Mouse (Mus musculus) liver, embryonic 13.5 days (tissue): ENCODE results near the gene Pak4. TPM values are rescaled to one million over a fixed set of nuclear protein-coding genes. Genes with fewer than 3 reads are reported as not detected.
A peak's percentile ranks its signal among the peaks of the same experiment; 100 is the strongest.
"Not testable (repeated sequence)": the region's sequence is repeated elsewhere in the genome, so short reads cannot be mapped to it uniquely, and the experiment has no call there.

ENCODE experiments used
- ATAC-seq: fragments of 200-750 bp; cut with Nextera tagmentation; 2 replicates; pipeline ENCODE4 v1.8.0; 2017; ENCODE audit warnings: low read depth, mild to moderate bottlenecking, moderate number of reproducible peaks, moderate library complexity
- DNase-seq: peaks from one replicate; pipeline ENCODE4 v3.0.0; 2022
- H3K27ac ChIP-seq: fragments of 300-500 bp; sonication (generic); 2 replicates; pipeline ENCODE4 v1.5.1; 2015; ENCODE audit warnings: moderate library complexity, mild to moderate bottlenecking, inconsistent platforms
- H3K27me3 ChIP-seq: fragments of 300-500 bp; sonication (generic); 2 replicates; pipeline ENCODE4 v1.6.1; 2015; ENCODE audit warnings: mild to moderate bottlenecking, inconsistent platforms
- H3K36me3 ChIP-seq: fragments of 300-500 bp; sonication (generic); 2 replicates; pipeline ENCODE4 v1.6.1; 2015; ENCODE audit warnings: mild to moderate bottlenecking, inconsistent platforms
- H3K4me1 ChIP-seq: fragments of 300-500 bp; sonication (generic); replicated peaks from 2 replicates; pipeline ENCODE4 v1.6.1; 2015; ENCODE audit warnings: inconsistent platforms
- H3K4me2 ChIP-seq: fragments of 300-500 bp; sonication (generic); 2 replicates; pipeline ENCODE4 v1.6.1; 2015; ENCODE audit warnings: inconsistent platforms, mild to moderate bottlenecking, moderate library complexity
- H3K4me3 ChIP-seq: fragments of 300-500 bp; sonication (generic); replicated peaks from 2 replicates; pipeline ENCODE4 v1.5.1; 2015; ENCODE audit warnings: mild to moderate bottlenecking, inconsistent platforms
- H3K9ac ChIP-seq: fragments of 300-500 bp; sonication (generic); 2 replicates; pipeline ENCODE4 v1.6.1; 2015; ENCODE audit warnings: mild to moderate bottlenecking, inconsistent platforms
- H3K9me3 ChIP-seq: fragments of 300-500 bp; sonication (generic); replicated peaks from 2 replicates; pipeline ENCODE4 v1.6.1; 2016; ENCODE audit warnings: inconsistent platforms
- WGBS: fragments of 180-500 bp; shearing (Covaris S2); methylation state at CpG from one replicate; pipeline ENCODE4 v1.1.7; 2015; ENCODE audit not compliant: insufficient replicate concordance; 5-methylcytosine and 5-hydroxymethylcytosine counted together
- polyA plus RNA-seq: library from polyadenylated mRNA; unstranded; fragments of >200 nt; fragmentation: Nextera tagmentation; extraction: Ambion mirVana; gene quantifications from 2 replicates; pipeline ENCODE4 v1.2.1, GENCODE M21; 2015

Pak4 gene
- polyA plus RNA-seq, 1 experiment from 2014 or later = 16.2 TPM

DNA sequence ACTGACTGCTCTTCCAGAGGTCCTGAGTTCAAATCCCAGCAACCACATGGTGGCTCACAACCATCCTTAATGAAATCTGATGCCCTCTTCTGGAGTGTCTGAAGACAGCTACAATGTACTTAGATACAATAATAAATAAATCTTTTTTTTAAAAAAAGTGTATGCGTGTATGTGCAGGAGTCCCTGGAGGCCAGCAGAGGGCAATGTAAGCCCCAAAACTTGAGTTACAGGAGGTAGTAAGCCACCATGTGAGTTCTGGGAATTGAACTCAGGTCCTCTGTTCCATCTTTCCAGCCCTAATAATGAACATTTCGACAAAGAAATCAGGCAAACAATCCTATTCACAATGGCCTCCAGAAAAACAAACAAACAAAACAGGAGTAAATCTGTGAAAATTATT is 5.8 kb upstream of the Pak4 start:
- H3K9ac ChIP-seq, H3K27me3 ChIP-seq, DNase-seq, ATAC-seq, H3K27ac ChIP-seq, H3K4me2 ChIP-seq, H3K9me3 ChIP-seq, H3K36me3 ChIP-seq, H3K4me3 ChIP-seq: not testable (repeated sequence)
- H3K4me1 ChIP-seq = peaks cover 14% of the 10 kb centered on the region
- 70% methylated on average over 2 of the region's 2 CpGs for WGBS

DNA sequence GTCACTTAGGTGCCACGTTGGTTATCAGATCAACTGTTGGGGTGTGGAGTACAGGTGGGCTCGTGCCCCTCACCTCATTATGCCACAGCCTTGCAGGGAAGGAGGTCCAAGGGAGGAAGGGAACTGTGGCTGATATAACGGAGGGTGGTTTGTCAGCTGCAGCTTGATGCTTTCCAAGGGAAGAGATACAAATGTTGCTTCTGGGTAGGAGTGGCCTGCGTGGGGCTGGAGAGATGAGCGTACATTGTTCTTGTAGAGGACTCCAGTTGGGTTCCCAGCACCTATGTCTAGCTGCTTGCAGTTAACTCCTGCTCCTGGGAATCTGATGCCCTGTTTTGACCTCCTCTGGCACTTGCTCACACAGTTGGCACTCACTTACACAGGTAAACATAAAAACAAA is 5.2 kb upstream of the Pak4 start:
- WGBS = 54% methylated on average over 5 of the region's 5 CpGs
- Histone ChIP-seq H3K36me3 (no peaks in the 10 kb centered on the region), H3K27ac (no peak overlapping the region), H3K4me3 (no peak overlapping the region), H3K9me3 (no peaks in the 10 kb centered on the region), H3K4me2 (no peak overlapping the region), H3K4me1 (peaks cover 20% of the 10 kb centered on the region), H3K9ac (no peak overlapping the region), H3K27me3 (no peaks in the 10 kb centered on the region)
- ATAC-seq (no peak), DNase-seq (no peak)

DNA sequence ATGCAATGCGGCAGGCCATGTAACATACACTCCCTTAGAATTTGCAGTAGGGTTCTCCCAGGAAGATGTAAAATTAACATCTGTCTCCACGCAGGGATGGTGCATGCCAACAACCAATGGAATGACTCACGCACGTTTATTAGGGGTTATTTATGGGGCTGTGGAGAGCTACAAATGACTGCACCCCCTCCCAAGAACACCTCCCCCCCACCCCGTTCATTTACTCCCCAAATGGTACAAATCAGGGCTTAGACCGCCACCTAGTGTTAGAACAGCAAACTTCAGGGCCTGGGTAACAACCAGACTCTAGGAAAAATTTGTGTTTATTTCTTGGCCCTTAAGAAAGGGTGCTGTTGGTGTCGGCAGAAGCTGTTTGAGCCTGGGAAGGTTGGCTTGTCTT is 3.7 kb upstream of the Pak4 start:
- Histone ChIP-seq H3K27me3 (no peaks in the 10 kb centered on the region), H3K4me3 (no peak overlapping the region), H3K9me3 (no peaks in the 10 kb centered on the region), H3K4me1 (peaks cover 29% of the 10 kb centered on the region), H3K9ac (no peak overlapping the region), H3K4me2 (no peak overlapping the region), H3K36me3 (no peaks in the 10 kb centered on the region), H3K27ac (no peak overlapping the region)
- peak; percentile 47 for DNase-seq
- ATAC-seq = no peak
- 25% methylated on average over 7 of the region's 7 CpGs for WGBS

DNA sequence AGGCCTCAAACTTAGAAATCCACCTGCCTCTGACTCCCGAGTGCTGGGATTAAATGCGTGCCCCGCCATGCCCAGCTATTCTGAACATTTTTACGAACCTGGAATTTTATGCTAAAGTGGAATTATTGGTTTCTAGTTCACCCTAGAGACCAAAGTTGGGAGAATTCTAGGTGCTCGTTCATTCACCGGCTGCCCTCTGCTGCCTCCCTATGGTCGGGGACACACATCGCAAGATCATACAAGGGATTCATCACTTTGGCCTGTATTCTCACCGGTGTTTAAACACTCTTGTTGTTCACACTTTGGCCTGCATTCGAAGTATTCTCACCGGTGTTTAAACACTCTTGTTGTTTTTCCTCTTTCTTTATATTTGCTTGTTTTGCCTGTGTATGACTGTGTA is 3.0 kb upstream of the Pak4 start:
- H3K27ac ChIP-seq = no peak overlapping the region
- no peak overlapping the region for H3K4me3 ChIP-seq
- WGBS = 8% methylated on average over 11 of the region's 11 CpGs

DNA sequence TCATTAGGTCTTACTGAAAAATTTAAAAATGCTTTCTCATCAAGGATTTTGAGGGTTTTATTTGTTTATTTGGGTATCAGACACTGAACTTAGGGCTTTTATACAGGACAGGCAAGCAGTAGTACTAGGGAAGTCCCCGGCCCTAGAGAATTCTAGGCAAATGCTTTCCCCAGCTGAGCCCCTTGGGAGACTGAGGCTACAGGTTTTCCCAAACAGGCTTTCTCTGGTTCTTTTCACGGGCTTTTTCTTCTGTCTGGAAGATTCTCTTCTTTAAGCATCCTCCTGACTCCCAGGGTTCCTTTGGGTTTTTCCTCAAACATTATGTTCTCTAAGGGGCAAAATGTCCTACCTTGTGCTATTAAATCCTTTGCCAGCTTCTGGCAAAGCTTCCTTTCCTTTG is 966 bp upstream of the Pak4 start:
- H3K27me3 ChIP-seq = no peaks in the 10 kb centered on the region
- DNase-seq = no peak
- H3K27ac ChIP-seq = no peak overlapping the region; the same call in none of the 2 replicates
- no peak overlapping the region for H3K4me2 ChIP-seq
- WGBS = 71% methylated on average over 2 of the region's 2 CpGs
- no peak for ATAC-seq
- no peak overlapping the region; the same call in 1 of the 2 replicates for H3K9ac ChIP-seq
- peaks cover 56% of the 10 kb centered on the region for H3K4me1 ChIP-seq
- no peak overlapping the region for H3K4me3 ChIP-seq
- peaks cover 10% of the 10 kb centered on the region for H3K36me3 ChIP-seq
- H3K9me3 ChIP-seq = no peaks in the 10 kb centered on the region

More for the DNA sequence above, 3.0 kb upstream of the Pak4 start:
- Histone ChIP-seq H3K9me3 (no peaks in the 10 kb centered on the region), H3K27me3 (no peaks in the 10 kb centered on the region), H3K4me1 (peaks cover 36% of the 10 kb centered on the region), H3K4me2 (no peak overlapping the region), H3K9ac (no peak overlapping the region), H3K36me3 (no peaks in the 10 kb centered on the region)
- DNase-seq = peak; percentile 46
- no peak for ATAC-seq

DNA sequence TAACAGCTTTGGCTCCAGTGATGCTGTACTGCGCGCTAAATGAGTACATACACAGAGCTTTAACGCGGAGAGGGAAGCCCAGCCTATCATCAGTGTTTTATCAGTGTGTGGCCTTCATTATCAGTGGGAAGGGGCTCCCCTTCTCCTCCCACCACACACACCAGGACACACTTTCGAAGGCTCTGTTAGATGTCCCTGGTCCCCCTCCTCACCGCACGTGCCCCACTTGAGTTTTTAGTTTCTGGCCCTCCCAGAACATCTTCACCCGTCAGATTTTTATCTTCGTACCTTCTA is 761 bp downstream of the Pak4 start:
- Histone ChIP-seq H3K27ac (peak overlapping the region; percentile 98), H3K4me2 (peak overlapping the region; percentile 94), H3K36me3 (peaks cover 17% of the 10 kb centered on the region), H3K27me3 (no peaks in the 10 kb centered on the region), H3K9me3 (no peaks in the 10 kb centered on the region), H3K4me3 (peak overlapping the region; percentile 80), H3K9ac (peak overlapping the region; percentile 77), H3K4me1 (peaks cover 74% of the 10 kb centered on the region)
- DNase-seq (no peak), ATAC-seq (peak; percentile 7)
- WGBS = 2% methylated on average over 9 of the region's 9 CpGs

DNA sequence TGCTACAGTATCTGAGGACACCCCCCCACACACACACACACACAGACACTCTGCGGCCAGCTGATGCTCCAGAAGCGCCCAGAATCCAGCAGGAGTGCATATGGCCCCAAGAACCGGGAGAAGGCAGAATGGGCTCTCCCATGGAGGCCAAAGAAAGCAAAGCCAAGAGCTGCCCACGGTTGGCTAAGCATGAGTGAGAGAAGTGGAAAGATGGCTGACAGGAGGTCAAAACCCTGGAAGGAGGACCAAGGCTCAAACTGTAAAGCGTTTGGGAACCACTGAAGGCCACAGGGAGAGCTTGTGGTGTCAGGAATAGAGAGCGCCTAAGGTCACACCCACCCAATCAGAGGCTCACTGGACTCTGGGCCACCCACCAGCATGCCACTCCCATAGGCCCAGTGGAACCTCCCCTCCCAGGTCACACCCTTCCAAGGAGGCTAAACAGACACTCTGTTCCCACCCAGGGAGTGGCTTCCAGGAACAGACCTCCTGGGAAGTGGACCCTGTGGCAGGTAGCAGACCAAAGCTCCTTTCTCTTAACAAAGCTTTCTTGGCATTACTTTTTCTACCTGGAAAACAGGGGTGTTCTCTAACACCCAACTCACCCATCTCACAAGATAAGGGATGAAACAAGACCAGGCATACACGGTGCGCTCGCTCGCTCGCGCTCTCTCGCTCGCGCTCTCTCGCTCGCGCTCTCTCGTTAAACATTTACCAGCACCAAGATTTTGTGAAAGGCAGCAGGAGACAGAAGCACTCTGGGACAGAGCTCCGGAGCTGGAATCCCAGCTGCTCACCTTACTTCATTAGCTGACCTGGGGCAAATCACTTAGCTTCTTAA is 1.3 kb downstream of the Pak4 start:
- Histone ChIP-seq H3K4me2 (peak overlapping the region; percentile 94), H3K27ac (peak overlapping the region; percentile 98), H3K4me1 (peaks cover 79% of the 10 kb centered on the region), H3K4me3 (peak overlapping the region; percentile 80), H3K9me3 (no peaks in the 10 kb centered on the region), H3K36me3 (peaks cover 19% of the 10 kb centered on the region), H3K27me3 (no peaks in the 10 kb centered on the region), H3K9ac (peak overlapping the region; percentile 77)
- DNase-seq (peak; percentile 85), ATAC-seq (peak; percentile 95)
- WGBS = 40% methylated on average over 20 of the region's 20 CpGs

DNA sequence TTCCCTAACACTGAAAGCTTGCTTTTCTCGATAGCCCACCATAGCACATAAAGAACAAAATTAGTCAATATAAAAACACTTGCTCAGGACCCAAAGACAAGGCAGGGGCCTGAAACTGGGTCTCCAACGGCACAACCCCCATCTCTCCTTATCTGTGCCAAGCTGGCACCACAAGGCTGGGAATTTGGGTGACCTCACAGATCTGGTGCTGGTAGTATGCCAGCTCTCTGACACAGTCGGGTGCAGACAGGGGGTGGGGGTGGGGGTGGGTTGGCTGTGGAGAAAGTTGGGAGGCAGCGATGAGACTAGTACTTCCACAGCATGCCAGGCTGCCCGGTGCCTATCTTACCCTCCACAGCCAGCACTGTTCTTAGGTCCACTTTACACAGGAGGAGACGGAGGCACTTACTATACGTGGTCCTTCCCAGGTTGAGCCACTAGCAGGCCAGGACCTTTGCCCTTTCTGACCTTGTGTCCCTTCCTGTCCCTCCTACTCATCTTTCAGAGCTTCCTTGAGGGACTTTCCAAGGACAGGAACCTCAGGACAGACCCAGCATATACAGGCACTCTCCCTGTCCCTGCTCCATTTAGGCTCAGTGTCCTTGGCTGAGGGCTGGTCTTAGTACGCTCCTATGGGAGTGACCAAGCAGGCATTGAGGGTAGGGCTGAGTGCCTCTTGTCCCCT is 2.1 kb downstream of the Pak4 start:
- peak overlapping the region; percentile 98 for H3K27ac ChIP-seq
- peak overlapping the region; percentile 94 for H3K4me2 ChIP-seq
- ATAC-seq (no peak; the same call in 1 of the 2 replicates), DNase-seq (no peak)
- peaks cover 80% of the 10 kb centered on the region for H3K4me1 ChIP-seq
- 76% methylated on average over 8 of the region's 8 CpGs for WGBS
- H3K36me3 ChIP-seq = peaks cover 25% of the 10 kb centered on the region
- H3K4me3 ChIP-seq = peak overlapping the region; percentile 80
- H3K27me3 ChIP-seq = no peaks in the 10 kb centered on the region
- peak overlapping the region; percentile 70 for H3K9ac ChIP-seq
- no peaks in the 10 kb centered on the region for H3K9me3 ChIP-seq

DNA sequence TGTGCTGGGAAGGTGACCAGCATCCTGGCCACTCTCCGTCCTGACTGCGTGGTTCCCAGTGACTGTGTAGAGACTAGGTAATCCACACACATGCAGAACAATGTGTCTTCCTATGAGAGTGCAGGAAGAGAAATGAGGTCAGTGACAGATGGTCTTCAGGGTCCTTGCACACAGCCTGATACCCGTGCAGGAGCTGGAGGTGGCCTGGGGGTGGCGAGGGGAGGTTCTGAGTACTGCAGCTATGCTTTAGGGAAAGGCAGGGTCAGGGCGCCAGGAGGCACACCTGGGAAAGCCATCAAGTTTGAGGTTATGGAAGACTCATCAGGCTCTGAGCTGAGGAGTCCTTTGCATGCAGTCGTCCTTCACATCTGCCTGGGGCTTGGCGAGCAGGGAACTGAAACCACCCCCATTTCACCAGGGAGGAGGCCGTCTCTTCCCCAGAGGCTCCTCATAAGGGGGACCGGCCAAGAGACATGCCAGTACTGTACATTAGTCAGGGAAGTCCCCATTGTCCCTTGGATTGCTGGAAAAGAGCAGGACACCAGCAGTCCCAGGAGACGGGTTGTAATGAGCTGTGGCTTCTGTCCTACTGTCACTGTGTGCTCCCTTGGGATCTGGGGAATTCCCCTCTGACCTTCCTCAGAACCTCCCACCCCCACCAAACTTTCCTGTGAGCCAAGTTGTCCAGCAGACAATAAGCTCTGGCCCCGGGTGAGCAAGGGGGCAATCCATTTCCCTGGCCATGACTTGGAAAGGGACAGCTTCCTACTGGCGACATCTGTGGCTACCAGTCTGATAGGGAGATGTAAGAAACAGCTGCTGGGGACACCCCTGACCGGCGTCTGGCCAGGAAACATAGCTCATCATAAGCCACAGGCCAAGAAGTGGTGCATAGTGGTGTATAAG is 4.5 kb downstream of the Pak4 start:
- Histone ChIP-seq H3K4me1 (peaks cover 90% of the 10 kb centered on the region), H3K9me3 (no peaks in the 10 kb centered on the region), H3K9ac (no peak overlapping the region), H3K27me3 (no peaks in the 10 kb centered on the region), H3K36me3 (peaks cover 25% of the 10 kb centered on the region), H3K4me2 (no peak overlapping the region), H3K27ac (no peak overlapping the region), H3K4me3 (no peak overlapping the region)
- 55% methylated on average over 14 of the region's 14 CpGs for WGBS
- DNase-seq (no peak), ATAC-seq (no peak)

DNA sequence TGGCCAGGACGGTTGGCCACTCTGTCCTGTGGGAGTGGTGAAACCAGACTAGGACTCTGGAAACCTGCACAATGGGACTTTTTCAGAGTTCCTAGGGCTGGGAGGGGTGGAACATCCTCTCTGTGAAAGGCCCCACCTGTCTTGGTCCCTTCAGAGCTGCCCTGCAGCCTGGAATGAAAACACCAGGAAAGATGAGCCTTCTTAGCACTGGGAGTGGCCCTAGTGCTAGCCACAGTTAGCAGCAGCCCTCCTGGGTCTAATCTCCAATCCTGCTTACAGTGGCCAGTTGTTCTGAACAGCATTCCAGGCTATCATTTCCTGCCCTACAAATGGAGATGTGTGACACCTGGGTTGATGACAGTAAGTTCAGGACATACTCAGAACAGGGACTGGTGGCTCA is 6.1 kb downstream of the Pak4 start:
- Histone ChIP-seq H3K27me3 (no peaks in the 10 kb centered on the region), H3K36me3 (peaks cover 25% of the 10 kb centered on the region), H3K9me3 (no peaks in the 10 kb centered on the region), H3K4me3 (no peak overlapping the region), H3K9ac (peak overlapping the region; percentile 43; the same call in 1 of the 2 replicates), H3K4me2 (no peak overlapping the region), H3K4me1 (peaks cover 97% of the 10 kb centered on the region), H3K27ac (peak overlapping the region; percentile 23; the same call in 1 of the 2 replicates)
- DNase-seq = no peak
- no peak for ATAC-seq
- WGBS = 58% methylated on average over 1 of the region's 1 CpGs

DNA sequence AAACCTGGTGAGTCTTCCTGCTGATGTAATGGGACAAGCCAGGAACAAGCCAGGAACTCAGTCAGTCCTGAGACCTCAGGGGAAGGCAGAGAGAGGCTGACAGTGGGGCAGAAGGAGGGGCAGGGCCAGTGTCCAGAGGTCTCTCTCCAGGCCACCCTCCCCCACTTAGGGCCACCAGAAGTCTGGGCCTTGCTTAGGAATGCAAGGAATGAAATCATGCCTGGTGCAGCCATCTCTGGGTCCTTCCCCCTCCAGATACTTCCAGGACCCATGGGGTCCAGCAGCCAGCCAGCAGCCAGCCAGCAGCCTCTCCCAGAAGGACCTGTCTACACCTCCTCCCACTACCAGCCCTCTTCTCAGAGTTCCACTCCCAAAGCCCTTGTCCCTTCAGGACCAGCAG is 10.3 kb downstream of the Pak4 start:
- ATAC-seq (no peak), DNase-seq (no peak)
- peaks cover 11% of the 10 kb centered on the region for H3K36me3 ChIP-seq
- no peaks in the 10 kb centered on the region for H3K9me3 ChIP-seq
- H3K4me1 ChIP-seq = peaks cover 97% of the 10 kb centered on the region
- peak overlapping the region; percentile 41 for H3K9ac ChIP-seq
- no peak overlapping the region for H3K4me3 ChIP-seq
- H3K27me3 ChIP-seq = no peaks in the 10 kb centered on the region
- H3K27ac ChIP-seq = no peak overlapping the region; the same call in 1 of the 2 replicates
- H3K4me2 ChIP-seq = no peak overlapping the region
